Mouse (Mus musculus) liver, embryonic 11.5 days (tissue): Measurements from ENCODE around the gene Commd7. TPM values are rescaled to one million over a fixed set of nuclear protein-coding genes. Genes with fewer than 3 reads are reported as not detected.
A peak's percentile ranks its signal among the peaks of the same experiment; 100 is the strongest.
"Not testable (repeated sequence)": the region's sequence is repeated elsewhere in the genome, so short reads cannot be mapped to it uniquely, and the experiment has no call there.

Experiments
- ATAC-seq: fragments of 200-750 bp; cut with Nextera tagmentation; replicated peaks from 2 replicates; pipeline ENCODE4 v1.8.0; 2017; ENCODE audit warnings: moderate number of reproducible peaks, mild to moderate bottlenecking, moderate TSS enrichment, moderate library complexity; ENCODE audit not compliant: low FRiP score
- DNase-seq: peaks from one replicate; pipeline ENCODE4 v3.0.0-alpha.2; 2017; ENCODE audit warnings: low spot score
- H3K27ac ChIP-seq: fragments of 300-500 bp; sonication (generic); 2 replicates; pipeline ENCODE4 v1.5.1; 2014; ENCODE audit warnings: mild to moderate bottlenecking, low read depth, low read length, control low read depth
- H3K27me3 ChIP-seq: fragments of 300-500 bp; sonication (generic); replicated peaks from 2 replicates; pipeline ENCODE4 v1.6.1; 2014; ENCODE audit warnings: low read length, mixed read lengths; ENCODE audit not compliant: control insufficient read depth, insufficient read depth
- H3K36me3 ChIP-seq: fragments of 300-500 bp; sonication (generic); 2 replicates; pipeline ENCODE4 v1.6.1; 2014; ENCODE audit warnings: mild to moderate bottlenecking, low read length, moderate library complexity, mixed read lengths; ENCODE audit not compliant: control insufficient read depth, insufficient read depth
- H3K4me1 ChIP-seq: fragments of 300-500 bp; sonication (generic); replicated peaks from 2 replicates; pipeline ENCODE4 v1.6.1; 2014; ENCODE audit warnings: low read length, mixed read lengths; ENCODE audit not compliant: control insufficient read depth, insufficient read depth
- H3K4me2 ChIP-seq: fragments of 300-500 bp; sonication (generic); 2 replicates; pipeline ENCODE4 v1.6.1; 2014; ENCODE audit warnings: mild to moderate bottlenecking, control low read depth, moderate library complexity
- H3K4me3 ChIP-seq: fragments of 300-500 bp; sonication (generic); 2 replicates; pipeline ENCODE4 v1.5.1; 2014; ENCODE audit warnings: low read depth, low read length, control low read depth
- H3K9ac ChIP-seq: fragments of 300-500 bp; sonication (generic); 2 replicates; pipeline ENCODE4 v1.6.1; 2014; ENCODE audit warnings: low read depth, low read length, control low read depth
- H3K9me3 ChIP-seq: fragments of 300-500 bp; sonication (generic); 2 replicates; pipeline ENCODE4 v1.6.1; 2016; ENCODE audit warnings: low read length, inconsistent platforms, mixed read lengths; ENCODE audit not compliant: control insufficient read depth
- WGBS: fragments of 180-500 bp; shearing (Covaris S2); extraction: QIAGEN DNeasy Blood & Tissue Kit; methylation state at CpG from one replicate; pipeline ENCODE4 v1.1.7; 2014; 5-methylcytosine and 5-hydroxymethylcytosine counted together
- polyA plus RNA-seq: library from polyadenylated mRNA; unstranded; fragments of >200 nt; fragmentation: Nextera tagmentation; extraction: Ambion mirVana; gene quantifications from 2 replicates; pipeline ENCODE4 v1.2.1, GENCODE M21; 2014

The Commd7 gene
- polyA plus RNA-seq, 1 experiment from 2014 or later = 65.1 TPM

- no peak overlapping the region for H3K27ac ChIP-seq
- ATAC-seq (no peak), DNase-seq (no peak)
- no peak overlapping the region for H3K9ac ChIP-seq
- WGBS = 84% methylated on average over 7 of the region's 7 CpGs
- peaks cover 5% of the 10 kb centered on the region; the same call in 1 of the 2 replicates for H3K36me3 ChIP-seq
- peaks cover 3% of the 10 kb centered on the region; the same call in 1 of the 2 replicates for H3K4me1 ChIP-seq
- no peak overlapping the region for H3K4me3 ChIP-seq
- no peaks in the 10 kb centered on the region for H3K9me3 ChIP-seq
- no peak overlapping the region for H3K4me2 ChIP-seq
- no peaks in the 10 kb centered on the region for H3K27me3 ChIP-seq
These were observed 32.8 kb upstream of the Commd7 start for GRCm38 (mm10) chr2:153665401-153665800.

DNA sequence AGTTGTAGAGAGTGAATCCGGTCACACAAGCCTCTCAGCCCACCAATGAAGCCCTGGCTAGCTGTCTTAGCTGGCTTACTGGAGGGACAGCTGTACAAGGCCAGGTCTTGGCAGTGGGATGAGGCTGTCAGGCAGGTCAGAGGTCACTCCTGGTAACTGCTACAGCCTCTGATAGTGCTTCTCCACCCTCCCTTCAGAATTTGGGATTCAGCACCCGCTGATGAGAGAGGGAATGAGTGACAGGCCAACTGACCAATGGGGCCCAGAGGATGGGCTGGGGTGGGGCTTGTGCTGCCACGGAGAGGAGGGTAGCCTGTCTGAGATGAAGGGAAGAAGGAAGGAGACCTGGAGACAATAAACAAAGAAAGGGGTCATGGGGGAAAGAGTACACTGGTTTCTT lies 28.0 kb upstream of the Commd7 start:
- no peak for DNase-seq
- Histone ChIP-seq H3K4me3 (no peak overlapping the region), H3K9me3 (no peaks in the 10 kb centered on the region), H3K27ac (no peak overlapping the region), H3K9ac (no peak overlapping the region), H3K4me1 (peaks cover 3% of the 10 kb centered on the region; the same call in 1 of the 2 replicates), H3K27me3 (no peaks in the 10 kb centered on the region), H3K36me3 (0 out of 2 replicates have a peak, but pooled peaks cover 2% of the 10 kb centered on the region), H3K4me2 (no peak overlapping the region)
- ATAC-seq = no peak
- WGBS = 39% methylated on average over 3 of the region's 3 CpGs

- H3K9me3 ChIP-seq, H3K4me3 ChIP-seq, H3K27ac ChIP-seq, H3K4me1 ChIP-seq, H3K36me3 ChIP-seq, H3K9ac ChIP-seq, H3K27me3 ChIP-seq, H3K4me2 ChIP-seq, DNase-seq: not testable (repeated sequence)
- 0 out of 2 replicates have a peak, but pooled peaks have one; percentile 29 for ATAC-seq
- WGBS = 84% methylated on average over 8 of the region's 8 CpGs
These were observed 25.1 kb upstream of the Commd7 start for GRCm38 (mm10) chr2:153657659-153658058.

GRCm38 (mm10) chr2:153651681-153652080 lies 19.1 kb upstream of the Commd7 start:
- no peak overlapping the region for H3K4me2 ChIP-seq
- 50% methylated on average over 3 of the region's 3 CpGs for WGBS
- peaks cover 21% of the 10 kb centered on the region for H3K4me1 ChIP-seq
- ATAC-seq = no peak
- no peak overlapping the region for H3K9ac ChIP-seq
- no peak overlapping the region for H3K27ac ChIP-seq
- DNase-seq = no peak
- no peaks in the 10 kb centered on the region for H3K9me3 ChIP-seq
- H3K36me3 ChIP-seq = no peaks in the 10 kb centered on the region; the same call in 1 of the 2 replicates
- no peaks in the 10 kb centered on the region for H3K27me3 ChIP-seq
- H3K4me3 ChIP-seq = 0 out of 2 replicates have a peak overlapping the region, but pooled peaks have one; percentile 2

- Histone ChIP-seq H3K27me3 (no peaks in the 10 kb centered on the region), H3K4me3 (peak overlapping the region; percentile 90), H3K9ac (peak overlapping the region; percentile 85), H3K36me3 (no peaks in the 10 kb centered on the region; the same call in 1 of the 2 replicates), H3K9me3 (no peaks in the 10 kb centered on the region), H3K4me1 (peaks cover 21% of the 10 kb centered on the region), H3K27ac (no peak overlapping the region), H3K4me2 (peak overlapping the region; percentile 98)
- 3% methylated on average over 28 of the region's 28 CpGs for WGBS
- ATAC-seq (peak; percentile 29), DNase-seq (peak; percentile 52)
These were observed 17.6 kb upstream of the Commd7 start for GRCm38 (mm10) chr2:153650014-153650687.

GRCm38 (mm10) chr2:153649298-153650013 lies 16.9 kb upstream of the Commd7 start, which contains the start of gene Dnmt3b:
TSS of gene Dnmt3b (plus strand) at chr2:153649450.
- peak; percentile 81 for ATAC-seq
- peak within 1 kb of the TSS; percentile 85 for H3K9ac ChIP-seq
- peak within 1 kb of the TSS; percentile 90 for H3K4me3 ChIP-seq
- peak within 1 kb of the TSS; percentile 98 for H3K4me2 ChIP-seq
- H3K27ac ChIP-seq = peak within 1 kb of the TSS; percentile 13; the same call in 1 of the 2 replicates
- WGBS = under 1% methylated on average over 88 of the region's 93 CpGs
- H3K27me3 ChIP-seq = no peaks in the 10 kb centered on the region
- H3K4me1 ChIP-seq = peaks cover 21% of the 10 kb centered on the region
- no peaks in the 10 kb centered on the region; the same call in 1 of the 2 replicates for H3K36me3 ChIP-seq
- no peaks in the 10 kb centered on the region for H3K9me3 ChIP-seq
- peak; percentile 78 for DNase-seq

GRCm38 (mm10) chr2:153648773-153649297 lies 16.3 kb upstream of the Commd7 start:
- DNase-seq (peak; percentile 43), ATAC-seq (no peak; the same call in 1 of the 2 replicates)
- Histone ChIP-seq H3K27ac (peak overlapping the region; percentile 13; the same call in 1 of the 2 replicates), H3K36me3 (no peaks in the 10 kb centered on the region; the same call in 1 of the 2 replicates), H3K4me3 (peak overlapping the region; percentile 90), H3K9me3 (no peaks in the 10 kb centered on the region), H3K27me3 (no peaks in the 10 kb centered on the region), H3K9ac (peak overlapping the region; percentile 85), H3K4me2 (peak overlapping the region; percentile 98), H3K4me1 (peaks cover 21% of the 10 kb centered on the region)
- WGBS = 22% methylated on average over 14 of the region's 14 CpGs

GRCm38 (mm10) chr2:153642999-153643398 lies 10.4 kb upstream of the Commd7 start:
- Histone ChIP-seq H3K27ac (no peak overlapping the region), H3K4me1 (no peaks in the 10 kb centered on the region), H3K36me3 (no peaks in the 10 kb centered on the region), H3K9ac (no peak overlapping the region), H3K9me3 (no peaks in the 10 kb centered on the region), H3K4me3 (no peak overlapping the region), H3K4me2 (no peak overlapping the region), H3K27me3 (no peaks in the 10 kb centered on the region; the same call in 1 of the 2 replicates)
- ATAC-seq = no peak
- 72% methylated on average over 6 of the region's 6 CpGs for WGBS
- DNase-seq = no peak
